Comparison of ENCODE assay signal across 14 mouse cellular contexts in the genomic region with DNA sequence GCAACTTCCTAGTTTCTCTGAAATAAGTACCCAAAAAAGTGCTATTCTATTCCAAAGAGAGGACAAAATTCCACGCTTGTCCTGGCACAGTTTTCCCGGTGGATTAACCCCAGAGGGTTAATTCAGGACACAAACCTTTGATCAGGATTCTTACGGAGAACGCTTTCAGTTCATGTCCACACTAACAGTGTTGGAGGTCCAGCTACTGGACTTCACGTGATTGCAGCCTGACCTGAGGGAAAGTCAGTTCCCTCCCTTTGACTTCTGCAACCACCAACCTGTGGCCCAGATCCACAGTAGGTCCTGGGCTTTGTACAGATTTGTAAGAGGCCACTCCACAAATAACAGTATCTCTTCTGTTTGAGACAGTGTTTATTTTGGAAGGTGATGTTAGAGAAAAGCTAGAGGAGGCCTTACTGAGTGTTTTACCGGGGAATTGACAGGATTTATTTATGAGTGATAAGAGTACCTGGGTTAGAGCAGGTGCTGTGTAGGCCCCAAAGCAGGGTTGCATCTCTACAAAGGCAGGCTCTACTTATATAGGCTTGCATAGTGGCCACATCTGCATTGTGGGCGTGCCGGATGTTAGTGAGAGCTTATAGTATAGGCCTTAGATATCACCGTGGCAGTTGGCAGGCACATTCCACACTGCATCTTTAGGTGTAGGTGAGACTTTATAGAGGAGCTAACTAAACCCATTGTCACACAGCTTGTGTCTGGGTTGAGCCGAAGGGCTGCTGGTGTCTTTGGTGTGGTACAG. TPM values are rescaled to one million over a fixed set of nuclear protein-coding genes. Genes with fewer than 3 reads are reported as not detected.
DNase-seq lines count a peak whose midpoint lies in the region; ATAC-seq and TF ChIP-seq lines count a peak whose summit lies in the region.
"Had no signal": no experiment of that assay in that cellular context is flagged by ENCODE, and none has a peak within 500 bp of the region (broad histone marks: within the 10 kb centered on the region; RNA-seq: fewer than 3 reads in every experiment).

No protein-coding gene starts in this region.

- peak overlapping the region; percentile 57 for H3K27ac ChIP-seq in kidney, adult 2 months (ENCODE audit: insufficient read depth, low read depth, low read length)
- no peak overlapping the region for H3K27ac ChIP-seq in kidney, embryonic 16.5 days (ENCODE audit: low read length)
- peak overlapping the region; percentile 72 for H3K27ac ChIP-seq in liver, postnatal 0 days (ENCODE audit: low read depth)
- H3K27ac ChIP-seq: embryonic facial prominence, embryonic 13.5 days; hindbrain, embryonic 14.5 days; limb, embryonic 13.5 days; midbrain, embryonic 15.5 days had no signal

- peaks cover 26% of the 10 kb centered on the region; the same call in 1 of the 2 replicates for H3K4me1 ChIP-seq in kidney, adult 2 months (ENCODE audit: control insufficient read depth, insufficient read depth, low read length)
- H3K4me1 ChIP-seq in kidney, embryonic 16.5 days (ENCODE audit: insufficient read depth, low read length): no peaks in the 10 kb centered on the region
- H3K4me1 ChIP-seq in liver, postnatal 0 days (ENCODE audit: insufficient read depth): peaks cover 3% of the 10 kb centered on the region; the same call in 1 of the 2 replicates
- H3K4me1 ChIP-seq: limb, embryonic 13.5 days had no signal

- TF ChIP-seq CTCF in kidney, adult 2 months (conservative IDR thresholded peaks at IDR 0.05; ENCODE audit: insufficient read depth, insufficient read length, low read depth, low read length): no peak
- no peak for TF ChIP-seq CTCF in liver, postnatal 0 days (IDR thresholded peaks at IDR 0.05; ENCODE audit: low read depth)

- no peak for ATAC-seq in kidney, embryonic 16.5 days (ENCODE audit: low FRiP score, low TSS enrichment)
- peak; percentile 92 for ATAC-seq in liver, postnatal 0 days
- ATAC-seq: midbrain, embryonic 15.5 days had no signal

- no peak overlapping the region for H3K9ac ChIP-seq in kidney, embryonic 16.5 days (replicated peaks; ENCODE audit: low read length)
- no peak overlapping the region for H3K9ac ChIP-seq in liver, postnatal 0 days (replicated peaks)
- H3K9ac ChIP-seq: embryonic facial prominence, embryonic 13.5 days; hindbrain, embryonic 14.5 days; limb, embryonic 13.5 days; midbrain, embryonic 15.5 days had no signal

- TF ChIP-seq EP300 in liver, postnatal 0 days (IDR thresholded peaks at IDR 0.05; ENCODE audit: low read depth): peak; percentile 80

- TF ChIP-seq POLR2A in kidney, adult 2 months (IDR thresholded peaks at IDR 0.05; ENCODE audit: low read depth, low read length): no peak

- H3K4me3 ChIP-seq in kidney, adult 2 months (ENCODE audit: insufficient read depth, low read depth, low read length): no peak overlapping the region
- H3K4me3 ChIP-seq in kidney, embryonic 16.5 days (ENCODE audit: low read length): no peak overlapping the region
- no peak overlapping the region for H3K4me3 ChIP-seq in liver, postnatal 0 days (ENCODE audit: low read depth, low read length)
- H3K4me3 ChIP-seq: embryonic facial prominence, embryonic 13.5 days; limb, embryonic 13.5 days; midbrain, embryonic 15.5 days had no signal

- 61% methylated on average over 10 of the region's 10 CpGs for WGBS in kidney, adult 2 months
- 73% methylated on average over 10 of the region's 10 CpGs for WGBS in kidney, embryonic 16.5 days
- WGBS in liver, postnatal 0 days (ENCODE audit: insufficient replicate concordance): 61% methylated on average over 10 of the region's 10 CpGs

- H3K27me3 ChIP-seq in kidney, adult 2 months (replicated peaks; ENCODE audit: control insufficient read depth, insufficient read depth, low read length): no peaks in the 10 kb centered on the region
- no peaks in the 10 kb centered on the region for H3K27me3 ChIP-seq in kidney, embryonic 16.5 days (ENCODE audit: insufficient read depth, low read length)
- H3K27me3 ChIP-seq in liver, postnatal 0 days (ENCODE audit: insufficient read depth, low read length): no peaks in the 10 kb centered on the region
- H3K27me3 ChIP-seq: embryonic facial prominence, embryonic 13.5 days; limb, embryonic 13.5 days had no signal

- no peaks in the 10 kb centered on the region for H3K9me3 ChIP-seq in kidney, embryonic 16.5 days (ENCODE audit: low read length)
- H3K9me3 ChIP-seq in liver, postnatal 0 days (ENCODE audit: low read length): no peaks in the 10 kb centered on the region
- H3K9me3 ChIP-seq: embryonic facial prominence, embryonic 13.5 days; limb, embryonic 13.5 days; midbrain, embryonic 15.5 days had no signal

- no peak overlapping the region for H3K4me2 ChIP-seq in kidney, embryonic 16.5 days (replicated peaks; ENCODE audit: low read depth, low read length)
- no peak overlapping the region for H3K4me2 ChIP-seq in liver, postnatal 0 days (ENCODE audit: low read depth, low read length)
- H3K4me2 ChIP-seq: embryonic facial prominence, embryonic 13.5 days; hindbrain, embryonic 14.5 days; limb, embryonic 13.5 days; midbrain, embryonic 15.5 days had no signal

- peak; percentile 93 for DNase-seq in kidney, adult 2 months
- peak; percentile 35 for DNase-seq in adrenal gland, postnatal 14 days
- DNase-seq in kidney, adult 8-10 months: peak; percentile 84 to 86
- DNase-seq in liver, postnatal 0 days: peak; percentile 60
- no peak for DNase-seq in heart, adult 9 months (ENCODE audit: low spot score in 2 of 2)
- no peak for DNase-seq in lung, postnatal 4 days
- DNase-seq: cerebellum, adult 8-10 months; heart, postnatal 10 days; thymus, postnatal 14 days had no signal

- no peaks in the 10 kb centered on the region for H3K36me3 ChIP-seq in kidney, adult 2 months (ENCODE audit: control insufficient read depth, insufficient read depth, low read length)
- H3K36me3 ChIP-seq in kidney, embryonic 16.5 days (ENCODE audit: insufficient read depth, low read length): no peaks in the 10 kb centered on the region
- H3K36me3 ChIP-seq in liver, postnatal 0 days (replicated peaks; ENCODE audit: insufficient read depth, low read length): no peaks in the 10 kb centered on the region
- H3K36me3 ChIP-seq: embryonic facial prominence, embryonic 13.5 days; limb, embryonic 13.5 days; midbrain, embryonic 15.5 days had no signal

RNA-seq across cellular contexts. Expression of gene Gpd2, which starts 15.3 kb away (rescaled TPM):
- 12.5 and 17.2 TPM in 2 replicates for polyA plus RNA-seq in kidney, adult 2 months (2012; rRNA removed)
- 17.2 and 19.3 TPM in 2 replicates for polyA plus RNA-seq in kidney, embryonic 16.5 days (2015; fragmentation: Nextera tagmentation; extraction: Ambion mirVana)
- total RNA-seq in adrenal gland, postnatal 14 days (2021): 220 and 223 TPM in 2 replicates
- polyA plus RNA-seq in liver, postnatal 0 days (2015; fragmentation: Nextera tagmentation; extraction: Ambion mirVana): 20.4 and 29.7 TPM in 2 replicates

Comparison
In these comparisons a context has a peak if more than half of its experiments do, and no peak if none do; other contexts are left out.
1. DNase-seq: peak in kidney, adult 2 months (single experiment), adrenal gland, postnatal 14 days (single experiment), kidney, adult 8-10 months (2 of 2) and liver, postnatal 0 days (single experiment); none in heart, adult 9 months (0 of 2) and lung, postnatal 4 days (0 of 2).